Mouse (Mus musculus) lung, postnatal 36 days (tissue): ENCODE results near the gene Gm10563.

Source experiments
- DNase-seq: peaks from one replicate; pipeline ENCODE4 v3.0.0; 2022; ENCODE audit warnings: mixed read lengths

The Gm10563 gene

GRCm38 (mm10) chr4:155652283-155653085, 7.3 kb upstream of the Gm10563 start:
- no peak for DNase-seq

DNA sequence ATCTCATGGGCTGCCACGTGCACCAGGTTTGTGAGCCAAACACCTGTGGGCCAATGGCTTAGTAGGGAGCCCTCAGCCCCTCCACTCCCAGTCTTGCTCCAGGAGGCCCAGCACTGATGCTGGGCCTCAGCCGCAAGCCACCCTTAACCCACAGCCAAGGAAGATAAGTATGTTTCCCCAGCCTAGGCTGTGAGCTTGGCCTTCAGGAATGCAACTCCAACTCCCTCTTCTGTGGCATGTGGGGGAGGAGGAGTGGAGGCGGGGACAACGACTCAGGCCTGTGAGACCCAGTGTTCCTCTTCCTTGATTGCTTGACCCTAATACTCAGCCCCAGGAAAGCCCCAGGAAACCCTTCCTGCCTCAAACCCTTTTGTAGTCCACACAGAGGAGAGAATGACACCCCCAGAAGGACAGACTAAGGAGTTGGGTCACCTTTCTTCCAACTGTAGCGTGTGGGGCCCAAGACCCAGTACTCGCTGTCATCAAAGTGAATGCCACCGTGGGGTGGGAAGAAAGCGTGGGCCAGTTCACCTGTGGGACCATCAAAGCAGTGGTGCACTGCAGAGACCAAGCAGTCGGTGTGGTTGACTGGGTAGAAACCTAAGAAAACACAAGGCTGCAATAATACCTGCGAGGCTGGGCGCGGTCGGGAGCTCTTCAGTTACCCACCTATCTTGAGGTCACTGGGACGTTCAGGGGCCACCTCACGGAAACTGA, 6.5 kb upstream of the Gm10563 start:
- peak; percentile 65 for DNase-seq

GRCm38 (mm10) chr4:155649355-155649754, 4.1 kb upstream of the Gm10563 start:
- DNase-seq = no peak

DNA sequence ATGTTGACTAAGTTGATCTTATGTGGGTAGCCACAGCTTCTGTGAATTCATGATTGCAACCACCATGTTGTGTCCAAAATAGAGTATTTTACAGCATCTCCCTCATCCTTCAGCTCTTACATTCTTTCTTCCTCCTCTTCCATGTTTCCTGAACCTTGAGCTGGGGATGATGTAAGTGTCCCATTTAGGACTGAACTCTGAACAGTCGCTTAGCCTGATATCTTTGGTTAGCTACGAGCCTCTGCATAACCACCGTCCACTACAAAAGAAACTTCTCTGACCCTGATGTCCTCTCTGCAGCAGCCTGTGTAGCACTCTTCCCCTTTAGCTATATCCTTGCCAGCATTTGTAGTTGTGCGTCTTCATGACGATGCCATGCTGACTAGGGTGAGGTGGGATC, 513 bp upstream of the Gm10563 start:
- DNase-seq = no peak

DNA sequence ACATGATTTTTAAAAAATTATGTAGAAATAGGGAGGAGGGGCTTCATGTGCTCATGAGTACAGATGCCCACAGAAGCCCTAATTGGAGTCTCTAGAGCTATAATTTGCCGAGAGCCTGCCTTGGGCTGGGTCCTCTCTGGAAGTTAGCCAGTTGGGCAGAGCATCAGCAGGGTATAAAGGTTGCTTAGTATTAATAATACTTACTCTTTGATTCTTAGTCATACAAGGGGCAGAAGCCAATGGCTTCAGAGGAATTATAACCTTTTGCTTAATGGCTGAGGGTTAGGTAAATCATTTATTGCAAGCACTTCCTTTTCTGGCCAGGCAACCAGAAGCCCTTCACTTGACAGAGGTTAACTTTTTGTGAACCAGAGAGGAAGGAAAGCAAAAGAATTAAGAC, 1.7 kb downstream of the Gm10563 start:
- DNase-seq = no peak

GRCm38 (mm10) chr4:155635766-155636499, 9.3 kb downstream of the Gm10563 start:
- DNase-seq = no peak

DNA sequence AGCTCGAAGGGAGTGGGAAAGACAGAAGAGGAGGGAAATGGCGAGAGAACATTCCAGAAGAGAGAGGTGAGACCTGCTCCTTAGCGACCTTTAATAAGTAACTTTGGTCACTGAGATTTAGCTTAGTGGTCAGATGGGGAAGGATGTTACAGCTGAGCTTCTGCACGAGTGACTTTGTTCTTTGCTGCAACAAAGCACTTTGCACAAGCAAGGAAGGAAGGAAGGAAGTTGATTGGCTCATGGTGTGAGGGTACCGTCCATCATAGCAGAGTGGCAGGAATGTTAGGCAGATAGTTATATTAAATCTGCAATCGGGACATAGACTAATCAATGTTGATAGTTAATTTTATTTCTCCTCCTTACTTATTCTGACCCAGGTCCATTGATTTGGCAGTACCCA, 14.9 kb downstream of the Gm10563 start:
- DNase-seq = no peak

- DNase-seq = peak; percentile 98
Measured at GRCm38 (mm10) chr4:155624338-155625291, 20.6 kb downstream of the Gm10563 start, which contains the start of gene Cdk11b. Gene Cdk11b, plus strand, starts transcription at chr4:155624854.

- DNase-seq = no peak
Measured at GRCm38 (mm10) chr4:155618321-155618720, 26.9 kb downstream of the Gm10563 start.

GRCm38 (mm10) chr4:155613264-155613663, 31.9 kb downstream of the Gm10563 start:
- no peak for DNase-seq

DNA sequence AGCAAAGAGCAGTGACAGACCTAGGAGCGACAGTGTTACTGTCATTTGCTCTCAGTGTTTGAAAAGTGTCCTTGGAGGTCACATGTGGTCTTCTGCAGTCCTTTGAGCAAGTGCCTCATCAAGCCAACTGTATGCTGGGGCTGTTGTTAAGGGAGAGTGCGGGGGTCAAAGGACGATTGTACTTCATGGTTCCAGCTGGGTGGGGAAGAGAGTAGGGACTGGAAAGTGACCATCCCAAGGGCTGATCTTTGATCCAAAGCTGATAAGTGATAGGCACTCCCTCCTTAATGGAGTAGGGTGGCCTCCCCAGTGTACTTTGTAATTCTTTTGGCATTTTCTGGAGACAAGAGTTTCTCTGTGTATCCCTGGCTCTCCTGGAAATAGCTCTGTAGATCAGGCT, 33.3 kb downstream of the Gm10563 start:
- DNase-seq = no peak

GRCm38 (mm10) chr4:155606825-155607224, 38.4 kb downstream of the Gm10563 start:
- DNase-seq = no peak

GRCm38 (mm10) chr4:155605132-155605531, 40.1 kb downstream of the Gm10563 start:
- no peak for DNase-seq

GRCm38 (mm10) chr4:155603801-155604200, 41.4 kb downstream of the Gm10563 start:
- no peak for DNase-seq

DNA sequence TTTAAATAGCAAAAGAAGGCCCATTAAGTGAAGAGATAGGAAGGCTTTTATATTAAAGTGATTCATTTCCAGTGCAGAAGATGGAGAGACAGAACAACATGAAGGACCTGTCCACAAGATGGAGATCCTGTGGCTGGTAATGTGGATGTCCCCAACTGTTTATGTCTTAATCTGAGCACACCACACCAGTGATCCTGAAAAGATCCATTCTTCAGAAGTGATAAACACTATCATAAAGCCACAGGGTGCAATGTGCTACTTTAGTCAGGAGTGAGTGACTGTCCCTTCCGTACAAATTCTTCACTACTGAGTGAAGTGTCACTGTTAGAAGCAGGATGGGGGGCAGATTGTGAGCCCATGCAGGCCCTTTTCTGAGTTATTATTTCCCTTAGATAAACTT, 42.5 kb downstream of the Gm10563 start:
- DNase-seq = no peak

GRCm38 (mm10) chr4:155601997-155602456, 43.2 kb downstream of the Gm10563 start:
- DNase-seq = peak; percentile 7

GRCm38 (mm10) chr4:155601091-155601996, 43.9 kb downstream of the Gm10563 start, which contains the start of gene Slc35e2:
Gene Slc35e2, plus strand, starts transcription at chr4:155601416.
- peak; percentile 92 for DNase-seq

GRCm38 (mm10) chr4:155599901-155600825, 45.0 kb downstream of the Gm10563 start:
- no peak for DNase-seq

DNA sequence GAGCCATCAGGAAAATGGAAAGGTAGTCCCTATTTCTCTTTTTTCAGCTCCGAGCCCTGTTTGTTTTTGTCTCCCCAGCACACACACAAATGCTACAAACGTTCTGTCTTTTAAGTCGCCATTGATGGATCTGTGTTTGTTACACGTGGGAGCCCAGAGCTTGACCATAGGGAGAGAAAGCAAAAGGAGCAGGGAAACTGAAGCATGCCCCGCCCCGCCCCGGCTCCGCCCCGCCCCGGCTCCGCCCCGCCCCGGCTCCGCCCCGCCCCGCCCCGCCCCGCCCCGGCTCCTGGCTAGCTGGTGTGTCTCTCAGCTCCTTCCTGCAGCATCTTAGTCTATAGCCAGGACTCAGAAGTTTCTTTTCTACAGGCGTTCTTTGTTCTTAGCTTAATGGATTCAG, 46.7 kb downstream of the Gm10563 start:
- no peak for DNase-seq

- DNase-seq = no peak
Measured at GRCm38 (mm10) chr4:155596606-155597005, 48.6 kb downstream of the Gm10563 start.
